Mouse (Mus musculus) ovary, adult 18-20 months (tissue): Measurements from ENCODE around the gene Mtch2.
"Not testable (repeated sequence)": the region's sequence is repeated elsewhere in the genome, so short reads cannot be mapped to it uniquely, and the experiment has no call there.

Experiments used
- DNase-seq: peaks from one replicate; pipeline ENCODE4 v3.0.0; 2022; ENCODE audit warnings: low spot score, mixed read lengths

Gene Mtch2

GRCm38 (mm10) chr2:90846955-90847680 lies at the start of gene Mtch2:
Gene Mtch2, plus strand, starts transcription at chr2:90847155.
- DNase-seq, result peak; percentile 97

- no peak for DNase-seq
These were observed 38.5 kb upstream of the Mtch2 start for GRCm38 (mm10) chr2:90808241-90809126.

- no peak for DNase-seq
These were observed 36.2 kb upstream of the Mtch2 start for GRCm38 (mm10) chr2:90810751-90811150.

- no peak for DNase-seq
These were observed 31.7 kb upstream of the Mtch2 start for GRCm38 (mm10) chr2:90815266-90815665.

GRCm38 (mm10) chr2:90816144-90816543 lies 30.8 kb upstream of the Mtch2 start:
- DNase-seq, result no peak

GRCm38 (mm10) chr2:90818710-90819109 lies 28.2 kb upstream of the Mtch2 start:
- no peak for DNase-seq

- DNase-seq, result no peak
These were observed 26.1 kb upstream of the Mtch2 start for GRCm38 (mm10) chr2:90820894-90821293.

- no peak for DNase-seq
These were observed 24.0 kb upstream of the Mtch2 start for GRCm38 (mm10) chr2:90822978-90823377.

GRCm38 (mm10) chr2:90823781-90824180 lies 23.2 kb upstream of the Mtch2 start:
- DNase-seq, result no peak

GRCm38 (mm10) chr2:90824528-90824927 lies 22.4 kb upstream of the Mtch2 start:
- DNase-seq, result not testable (repeated sequence)

GRCm38 (mm10) chr2:90825515-90826172 lies 21.3 kb upstream of the Mtch2 start:
- no peak for DNase-seq

GRCm38 (mm10) chr2:90828739-90829138 lies 18.2 kb upstream of the Mtch2 start:
- DNase-seq, result no peak

GRCm38 (mm10) chr2:90833502-90833901 lies 13.5 kb upstream of the Mtch2 start:
- no peak for DNase-seq

- no peak for DNase-seq
These were observed 8.3 kb upstream of the Mtch2 start for GRCm38 (mm10) chr2:90838621-90839020.

GRCm38 (mm10) chr2:90843666-90844065 lies 3.3 kb upstream of the Mtch2 start:
- DNase-seq, result no peak

- DNase-seq, result no peak
These were observed 2.7 kb upstream of the Mtch2 start for GRCm38 (mm10) chr2:90844262-90844661.

GRCm38 (mm10) chr2:90845234-90845633 lies 1.7 kb upstream of the Mtch2 start:
- DNase-seq, result no peak

GRCm38 (mm10) chr2:90846171-90846570 lies 784 bp upstream of the Mtch2 start:
- DNase-seq, result no peak

GRCm38 (mm10) chr2:90846597-90846954 lies 379 bp upstream of the Mtch2 start:
- no peak for DNase-seq

- DNase-seq, result no peak
These were observed 711 bp downstream of the Mtch2 start for GRCm38 (mm10) chr2:90847681-90848050.

GRCm38 (mm10) chr2:90848331-90848730 lies 1.4 kb downstream of the Mtch2 start:
- no peak for DNase-seq

- no peak for DNase-seq
These were observed 3.4 kb downstream of the Mtch2 start for GRCm38 (mm10) chr2:90850401-90850800.

- no peak for DNase-seq
These were observed 14.5 kb downstream of the Mtch2 start for GRCm38 (mm10) chr2:90861486-90861885.
